Mouse (Mus musculus) ES-Bruce4 (cell line): Measurements from ENCODE around the gene Rrp12.

Source experiments
- CTCF ChIP-seq: IDR thresholded peaks from one replicate; pipeline ENCODE4 v1.8.1; 2011; ENCODE audit warnings: low read depth, low read length
- POLR2A ChIP-seq: IDR thresholded peaks from one replicate; pipeline ENCODE4 v1.8.1; 2011; ENCODE audit warnings: low read length; ENCODE audit not compliant: insufficient read depth

GRCm38 (mm10) chr19:41895460-41896318, at the start of gene Rrp12:
- TF ChIP-seq CTCF (no peak), POLR2A (peak; percentile 60)
